12 mouse cellular contexts compared by ENCODE assay signal in the genomic region with DNA sequence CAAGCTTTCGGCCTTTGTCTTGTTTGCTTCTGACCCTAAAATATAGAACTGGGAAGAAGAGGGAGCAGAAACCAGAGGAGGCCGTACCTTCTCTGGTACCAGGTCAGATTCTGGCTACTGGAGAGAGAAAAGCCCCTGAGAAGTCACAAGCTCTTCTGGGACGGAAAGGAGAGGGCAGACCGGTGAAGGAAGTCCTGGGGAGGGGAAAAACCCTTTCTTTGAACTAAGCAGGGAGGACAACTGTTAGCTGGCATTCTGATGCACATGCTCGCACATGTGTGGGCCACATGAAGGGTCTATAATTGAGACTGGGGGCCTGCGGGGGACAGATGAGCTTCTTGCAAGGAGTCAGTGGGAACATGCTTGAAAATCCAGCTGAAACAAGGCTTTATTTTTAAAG.
DNase-seq lines count a peak whose midpoint lies in the region; ATAC-seq and TF ChIP-seq lines count a peak whose summit lies in the region.
"Had no signal": no experiment of that assay in that cellular context is flagged by ENCODE, and none has a peak within 500 bp of the region (broad histone marks: within the 10 kb centered on the region; RNA-seq: fewer than 3 reads in every experiment).

No protein-coding gene starts in this region.

- H3K27me3 ChIP-seq in forebrain, embryonic 12.5 days = no peaks in the 10 kb centered on the region
- H3K27me3 ChIP-seq in forebrain, embryonic 13.5 days = no peaks in the 10 kb centered on the region
- no peaks in the 10 kb centered on the region for H3K27me3 ChIP-seq in liver, embryonic 11.5 days (replicated peaks; ENCODE audit: control insufficient read depth, insufficient read depth, low read length)
- no peaks in the 10 kb centered on the region for H3K27me3 ChIP-seq in liver, postnatal 0 days (ENCODE audit: insufficient read depth, low read length)
- no peaks in the 10 kb centered on the region for H3K27me3 ChIP-seq in hindbrain, embryonic 13.5 days
- H3K27me3 ChIP-seq in neural tube, embryonic 11.5 days (ENCODE audit: control insufficient read depth, insufficient read depth, low read length) = no peaks in the 10 kb centered on the region
- H3K27me3 ChIP-seq: midbrain, embryonic 15.5 days had no signal

- intact Hi-C loops in left cerebral cortex, postnatal 14 days (cut with DNase I) = no loop called here

- H3K4me1 ChIP-seq in forebrain, embryonic 12.5 days = peaks cover 26% of the 10 kb centered on the region
- H3K4me1 ChIP-seq in forebrain, embryonic 13.5 days = peaks cover 26% of the 10 kb centered on the region
- H3K4me1 ChIP-seq in liver, embryonic 11.5 days (replicated peaks; ENCODE audit: control insufficient read depth, insufficient read depth, low read length) = peaks cover 30% of the 10 kb centered on the region
- H3K4me1 ChIP-seq in liver, postnatal 0 days (ENCODE audit: insufficient read depth) = peaks cover 18% of the 10 kb centered on the region
- peaks cover 37% of the 10 kb centered on the region for H3K4me1 ChIP-seq in hindbrain, embryonic 13.5 days (replicated peaks)
- peaks cover 26% of the 10 kb centered on the region for H3K4me1 ChIP-seq in neural tube, embryonic 11.5 days (ENCODE audit: control insufficient read depth, insufficient read depth, low read length)

- no peak for TF ChIP-seq CTCF in liver, postnatal 0 days (IDR thresholded peaks at IDR 0.05; ENCODE audit: low read depth)
- TF ChIP-seq CTCF in layer of hippocampus, adult 2 months (conservative IDR thresholded peaks at IDR 0.05) = no peak

- H3K9ac ChIP-seq in forebrain, embryonic 12.5 days = no peak overlapping the region
- no peak overlapping the region for H3K9ac ChIP-seq in forebrain, embryonic 13.5 days
- no peak overlapping the region for H3K9ac ChIP-seq in liver, embryonic 11.5 days (ENCODE audit: low read depth, low read length)
- no peak overlapping the region for H3K9ac ChIP-seq in liver, postnatal 0 days (replicated peaks)
- no peak overlapping the region for H3K9ac ChIP-seq in hindbrain, embryonic 13.5 days
- peak overlapping the region; percentile 26; the same call in 1 of the 2 replicates for H3K9ac ChIP-seq in neural tube, embryonic 11.5 days (ENCODE audit: low read length)
- H3K9ac ChIP-seq: midbrain, embryonic 15.5 days had no signal

- H3K4me3 ChIP-seq in forebrain, embryonic 12.5 days (replicated peaks) = no peak overlapping the region
- no peak overlapping the region for H3K4me3 ChIP-seq in forebrain, embryonic 13.5 days
- no peak overlapping the region for H3K4me3 ChIP-seq in liver, embryonic 11.5 days (ENCODE audit: low read depth, low read length)
- H3K4me3 ChIP-seq in liver, postnatal 0 days (ENCODE audit: low read depth, low read length) = no peak overlapping the region
- H3K4me3 ChIP-seq in hindbrain, embryonic 13.5 days = no peak overlapping the region
- no peak overlapping the region for H3K4me3 ChIP-seq in neural tube, embryonic 11.5 days (ENCODE audit: low read depth, low read length)
- H3K4me3 ChIP-seq in layer of hippocampus, adult 2 months = no peak overlapping the region
- H3K4me3 ChIP-seq: midbrain, embryonic 15.5 days had no signal

- no peaks in the 10 kb centered on the region for H3K36me3 ChIP-seq in forebrain, embryonic 12.5 days (replicated peaks)
- H3K36me3 ChIP-seq in forebrain, embryonic 13.5 days (ENCODE audit: poor library complexity, severe bottlenecking) = no peaks in the 10 kb centered on the region
- H3K36me3 ChIP-seq in liver, embryonic 11.5 days (ENCODE audit: control insufficient read depth, insufficient read depth, low read length) = no peaks in the 10 kb centered on the region
- H3K36me3 ChIP-seq in liver, postnatal 0 days (replicated peaks; ENCODE audit: insufficient read depth, low read length) = no peaks in the 10 kb centered on the region
- H3K36me3 ChIP-seq in hindbrain, embryonic 13.5 days = no peaks in the 10 kb centered on the region
- no peaks in the 10 kb centered on the region for H3K36me3 ChIP-seq in neural tube, embryonic 11.5 days (ENCODE audit: control insufficient read depth, insufficient read depth, low read length)
- H3K36me3 ChIP-seq: midbrain, embryonic 15.5 days had no signal

- ATAC-seq in forebrain, embryonic 12.5 days (ENCODE audit: low FRiP score) = no peak
- no peak for ATAC-seq in forebrain, embryonic 13.5 days
- ATAC-seq in liver, embryonic 11.5 days (replicated peaks; ENCODE audit: low FRiP score) = no peak
- ATAC-seq in liver, postnatal 0 days = no peak
- no peak for ATAC-seq in hindbrain, embryonic 13.5 days (ENCODE audit: low FRiP score)
- ATAC-seq in neural tube, embryonic 11.5 days (ENCODE audit: insufficient read depth, low FRiP score, low TSS enrichment) = no peak
- ATAC-seq: forebrain, embryonic 16.5 days; midbrain, embryonic 15.5 days had no signal

- no peaks in the 10 kb centered on the region for H3K9me3 ChIP-seq in forebrain, embryonic 12.5 days
- no peaks in the 10 kb centered on the region for H3K9me3 ChIP-seq in forebrain, embryonic 13.5 days (replicated peaks)
- no peaks in the 10 kb centered on the region for H3K9me3 ChIP-seq in liver, embryonic 11.5 days (ENCODE audit: control insufficient read depth, low read length)
- H3K9me3 ChIP-seq in liver, postnatal 0 days (ENCODE audit: low read length) = no peaks in the 10 kb centered on the region
- H3K9me3 ChIP-seq in hindbrain, embryonic 13.5 days = peaks cover 4% of the 10 kb centered on the region; the same call in 1 of the 2 replicates
- no peaks in the 10 kb centered on the region for H3K9me3 ChIP-seq in neural tube, embryonic 11.5 days (ENCODE audit: control insufficient read depth, low read length)
- H3K9me3 ChIP-seq: midbrain, embryonic 15.5 days had no signal

- 80% methylated on average over 6 of the region's 6 CpGs for WGBS in forebrain, embryonic 12.5 days
- 78% methylated on average over 6 of the region's 6 CpGs for WGBS in forebrain, embryonic 13.5 days
- 66% methylated on average over 6 of the region's 6 CpGs for WGBS in liver, embryonic 11.5 days
- 79% methylated on average over 6 of the region's 6 CpGs for WGBS in liver, postnatal 0 days (ENCODE audit: insufficient replicate concordance)
- 71% methylated on average over 6 of the region's 6 CpGs for WGBS in hindbrain, embryonic 13.5 days
- WGBS in neural tube, embryonic 11.5 days = 58% methylated on average over 6 of the region's 6 CpGs

- no peak overlapping the region for H3K4me2 ChIP-seq in forebrain, embryonic 12.5 days
- H3K4me2 ChIP-seq in forebrain, embryonic 13.5 days = no peak overlapping the region
- no peak overlapping the region for H3K4me2 ChIP-seq in liver, embryonic 11.5 days
- H3K4me2 ChIP-seq in liver, postnatal 0 days (ENCODE audit: low read depth, low read length) = no peak overlapping the region
- H3K4me2 ChIP-seq in hindbrain, embryonic 13.5 days = no peak overlapping the region
- H3K4me2 ChIP-seq in neural tube, embryonic 11.5 days (ENCODE audit: low read depth) = no peak overlapping the region
- H3K4me2 ChIP-seq: midbrain, embryonic 15.5 days had no signal

- no peak for TF ChIP-seq EP300 in liver, postnatal 0 days (IDR thresholded peaks at IDR 0.05; ENCODE audit: low read depth)

- 0 out of 2 replicates have a peak overlapping the region, but pooled peaks have one; percentile 19 for H3K27ac ChIP-seq in forebrain, embryonic 12.5 days
- H3K27ac ChIP-seq in forebrain, embryonic 13.5 days = no peak overlapping the region
- H3K27ac ChIP-seq in liver, embryonic 11.5 days (ENCODE audit: low read depth, low read length) = peak overlapping the region; percentile 53; the same call in 1 of the 2 replicates
- H3K27ac ChIP-seq in liver, postnatal 0 days (ENCODE audit: low read depth) = no peak overlapping the region
- peak overlapping the region; percentile 50 for H3K27ac ChIP-seq in hindbrain, embryonic 13.5 days
- peak overlapping the region; percentile 53; the same call in 1 of the 2 replicates for H3K27ac ChIP-seq in neural tube, embryonic 11.5 days (ENCODE audit: low read depth, low read length)
- H3K27ac ChIP-seq in layer of hippocampus, adult 2 months = no peak overlapping the region
- H3K27ac ChIP-seq: midbrain, embryonic 15.5 days had no signal

- no peak for DNase-seq in liver, embryonic 11.5 days (ENCODE audit: low spot score)
- no peak for DNase-seq in liver, postnatal 0 days
- no peak for DNase-seq in neural tube, embryonic 11.5 days (ENCODE audit: low spot score)
- DNase-seq in layer of hippocampus, adult 2 months (ENCODE audit: low spot score in 2 of 2) = no peak
- no peak for DNase-seq in left cerebral cortex, postnatal 14 days (ENCODE audit: low spot score in 2 of 2)
- DNase-seq: cerebellum, adult 9-11 months; thymus, adult 18-20 months had no signal

Comparison
In these comparisons a context has a peak if more than half of its experiments do, and no peak if none do; other contexts are left out.
1. H3K27ac ChIP-seq: peak in forebrain, embryonic 12.5 days (single experiment), liver, embryonic 11.5 days (single experiment), hindbrain, embryonic 13.5 days (single experiment) and neural tube, embryonic 11.5 days (single experiment); none in forebrain, embryonic 13.5 days (single experiment), liver, postnatal 0 days (single experiment) and layer of hippocampus, adult 2 months (single experiment).